Comparison of ENCODE assay signal across 27 mouse cellular contexts in genomic region chr6:134113168-134113567, GRCm38 (mm10).
DNase-seq lines count a peak whose midpoint lies in the region; ATAC-seq and TF ChIP-seq lines count a peak whose summit lies in the region.
"Had no signal": no experiment of that assay in that cellular context is flagged by ENCODE, and none has a peak within 500 bp of the region (broad histone marks: within the 10 kb centered on the region; RNA-seq: fewer than 3 reads in every experiment).

No protein-coding gene starts in this region.

- no peak for TF ChIP-seq POLR2A in lung, adult 2 months (IDR thresholded peaks at IDR 0.05; ENCODE audit: borderline replicate concordance, extremely low read depth, low read depth, low read length)

- H3K9me3 ChIP-seq in lung, embryonic 16.5 days (ENCODE audit: control insufficient read depth, low read length) = no peaks in the 10 kb centered on the region
- 0 out of 2 replicates have a peak, but pooled peaks cover 3% of the 10 kb centered on the region for H3K9me3 ChIP-seq in intestine, embryonic 16.5 days (ENCODE audit: control insufficient read depth, low read length)
- H3K9me3 ChIP-seq in stomach, postnatal 0 days (ENCODE audit: control insufficient read depth, low read length) = 0 out of 2 replicates have a peak, but pooled peaks cover 2% of the 10 kb centered on the region
- H3K9me3 ChIP-seq: hindbrain, embryonic 15.5 days; liver, embryonic 12.5 days; neural tube, embryonic 15.5 days had no signal

- H3K36me3 ChIP-seq in lung, embryonic 16.5 days (ENCODE audit: control insufficient read depth, insufficient read depth, low read length) = no peaks in the 10 kb centered on the region; the same call in 1 of the 2 replicates
- H3K36me3 ChIP-seq in intestine, embryonic 16.5 days (ENCODE audit: control insufficient read depth, insufficient read depth, low read length) = peaks cover 7% of the 10 kb centered on the region; the same call in 1 of the 2 replicates
- H3K36me3 ChIP-seq in stomach, postnatal 0 days (ENCODE audit: control insufficient read depth, insufficient read depth, low read length) = no peaks in the 10 kb centered on the region; the same call in 1 of the 2 replicates
- H3K36me3 ChIP-seq: hindbrain, embryonic 15.5 days; neural tube, embryonic 15.5 days had no signal

- H3K27ac ChIP-seq in lung, embryonic 16.5 days (ENCODE audit: low read length) = peak overlapping the region; percentile 73
- H3K27ac ChIP-seq in brown adipose tissue, adult 24 weeks (replicated peaks; ENCODE audit: low read depth, low read length) = 0 out of 2 replicates have a peak overlapping the region, but pooled peaks have one; percentile 3
- H3K27ac ChIP-seq in intestine, embryonic 16.5 days (ENCODE audit: low read length) = peak overlapping the region; percentile 79
- H3K27ac ChIP-seq in stomach, postnatal 0 days (replicated peaks) = peak overlapping the region; percentile 82
- H3K27ac ChIP-seq: forebrain, embryonic 13.5 days; hindbrain, embryonic 10.5 days; hindbrain, embryonic 15.5 days; liver, embryonic 12.5 days; neural tube, embryonic 15.5 days had no signal

- no peak overlapping the region for H3K4me3 ChIP-seq in lung, embryonic 16.5 days (ENCODE audit: low read length)
- H3K4me3 ChIP-seq in lung, adult 2 months (replicated peaks; ENCODE audit: extremely low read depth, low read depth, low read length) = no peak overlapping the region
- no peak overlapping the region for H3K4me3 ChIP-seq in brown adipose tissue, adult 24 weeks (ENCODE audit: insufficient read depth, low read depth, low read length)
- no peak overlapping the region for H3K4me3 ChIP-seq in intestine, embryonic 16.5 days (ENCODE audit: low read length)
- no peak overlapping the region for H3K4me3 ChIP-seq in stomach, postnatal 0 days (ENCODE audit: low read depth, low read length)
- H3K4me3 ChIP-seq: forebrain, embryonic 13.5 days; hindbrain, embryonic 10.5 days; hindbrain, embryonic 15.5 days; liver, embryonic 12.5 days; neural tube, embryonic 15.5 days had no signal

- H3K4me1 ChIP-seq in lung, embryonic 16.5 days (replicated peaks; ENCODE audit: control insufficient read depth, insufficient read depth, low read length) = 0 out of 2 replicates have a peak, but pooled peaks cover 6% of the 10 kb centered on the region
- no peaks in the 10 kb centered on the region for H3K4me1 ChIP-seq in lung, adult 2 months (ENCODE audit: control insufficient read depth, insufficient read depth, low read length)
- peaks cover 16% of the 10 kb centered on the region; the same call in 1 of the 2 replicates for H3K4me1 ChIP-seq in brown adipose tissue, adult 24 weeks (ENCODE audit: control insufficient read depth, insufficient read depth, insufficient read length, low read length)
- peaks cover 15% of the 10 kb centered on the region for H3K4me1 ChIP-seq in intestine, embryonic 16.5 days (ENCODE audit: control insufficient read depth, insufficient read depth, low read length)
- H3K4me1 ChIP-seq in stomach, postnatal 0 days (replicated peaks; ENCODE audit: control insufficient read depth, insufficient read depth) = peaks cover 6% of the 10 kb centered on the region; the same call in 1 of the 2 replicates
- H3K4me1 ChIP-seq: forebrain, embryonic 13.5 days; hindbrain, embryonic 10.5 days; hindbrain, embryonic 15.5 days; neural tube, embryonic 15.5 days had no signal

- DNase-seq in lung, adult 2 months = no peak
- DNase-seq in stomach, postnatal 0 days (ENCODE audit: low spot score) = peak; percentile 61
- DNase-seq in kidney, adult 11 months = no peak
- DNase-seq in cerebellum, postnatal 4 days (ENCODE audit: low spot score in 2 of 2) = no peak
- DNase-seq: adrenal gland, postnatal 14 days; cerebellum, adult 18-20 months; cerebellum, postnatal 10 days; gastrocnemius, postnatal 14 days; heart, postnatal 14 days; kidney, postnatal 14 days; layer of hippocampus, postnatal 36 days; left cerebral cortex, postnatal 4 days; liver, postnatal 0 days; midbrain, embryonic 14.5 days; spleen, adult 18-20 months; thymus, adult 18-20 months; thymus, postnatal 25 days had no signal

- H3K4me2 ChIP-seq in lung, embryonic 16.5 days (ENCODE audit: low read depth, low read length) = no peak overlapping the region
- H3K4me2 ChIP-seq in intestine, embryonic 16.5 days (ENCODE audit: low read depth, low read length) = no peak overlapping the region
- no peak overlapping the region for H3K4me2 ChIP-seq in stomach, postnatal 0 days (replicated peaks; ENCODE audit: low read depth)
- H3K4me2 ChIP-seq: forebrain, embryonic 13.5 days; hindbrain, embryonic 15.5 days; liver, embryonic 12.5 days; neural tube, embryonic 15.5 days had no signal

- no peak for TF ChIP-seq CTCF in lung, adult 2 months (IDR thresholded peaks at IDR 0.05; ENCODE audit: insufficient read depth, low read length)
- TF ChIP-seq CTCF in stomach, postnatal 0 days (IDR thresholded peaks at IDR 0.05; ENCODE audit: low read depth) = no peak

- H3K9ac ChIP-seq in lung, embryonic 16.5 days (ENCODE audit: low read length) = no peak overlapping the region
- no peak overlapping the region for H3K9ac ChIP-seq in intestine, embryonic 16.5 days (ENCODE audit: low read depth, low read length)
- H3K9ac ChIP-seq in stomach, postnatal 0 days (ENCODE audit: low read length) = no peak overlapping the region
- H3K9ac ChIP-seq: forebrain, embryonic 13.5 days; hindbrain, embryonic 15.5 days; liver, embryonic 12.5 days; liver, postnatal 0 days; neural tube, embryonic 15.5 days had no signal

- H3K27me3 ChIP-seq in lung, embryonic 16.5 days (ENCODE audit: control insufficient read depth, insufficient read depth, low read depth, low read length) = no peaks in the 10 kb centered on the region
- no peaks in the 10 kb centered on the region for H3K27me3 ChIP-seq in intestine, embryonic 16.5 days (replicated peaks; ENCODE audit: control insufficient read depth, insufficient read depth, low read length)
- H3K27me3 ChIP-seq in stomach, postnatal 0 days (ENCODE audit: control insufficient read depth, insufficient read depth, low read length) = no peaks in the 10 kb centered on the region
- H3K27me3 ChIP-seq: forebrain, embryonic 13.5 days; hindbrain, embryonic 15.5 days; liver, embryonic 12.5 days; neural tube, embryonic 15.5 days had no signal

- no peak for TF ChIP-seq EP300 in stomach, postnatal 0 days (optimal IDR thresholded peaks at IDR 0.05)

- ATAC-seq in lung, embryonic 16.5 days (ENCODE audit: low read depth) = peak; percentile 73
- peak; percentile 57 for ATAC-seq in intestine, embryonic 16.5 days
- peak; percentile 78 for ATAC-seq in stomach, postnatal 0 days (ENCODE audit: low FRiP score, low TSS enrichment)
- ATAC-seq: CD4-positive, CD25-positive, alpha-beta regulatory T cell, adult 4 months; forebrain, embryonic 13.5 days; inflammation-experienced regulatory T-cells, adult 6 months; liver, embryonic 12.5 days; liver, postnatal 0 days had no signal

- 34% methylated on average over 2 of the region's 2 CpGs for WGBS in lung, embryonic 16.5 days
- WGBS in lung, adult 2 months = 33% methylated on average over 2 of the region's 2 CpGs
- 60% methylated on average over 2 of the region's 2 CpGs for WGBS in intestine, embryonic 16.5 days
- 44% methylated on average over 2 of the region's 2 CpGs for WGBS in stomach, postnatal 0 days

Comparison
In these comparisons a context has a peak if more than half of its experiments do, and no peak if none do; other contexts are left out.
1. H3K27ac ChIP-seq: peak in every context shown above with its lines; median percentile 82 in stomach, postnatal 0 days; 79 in intestine, embryonic 16.5 days; 73 in lung, embryonic 16.5 days; 3 in brown adipose tissue, adult 24 weeks.